Mouse (Mus musculus) megakaryocyte progenitor cell, adult 5-6 weeks (primary cell): Measurements from ENCODE around the gene Zfp207. TPM values are rescaled to one million over a fixed set of nuclear protein-coding genes. Genes with fewer than 3 reads are reported as not detected.

Source experiments
- total RNA-seq, 2 experiments: library from RNA; stranded (forward) in 1 of 2; stranded (reverse) in 1 of 2; fragments of 157-497, 149-512 nt in 1 of 2; fragments of 200-1000 nt in 1 of 2; gene quantifications; 2 replicates each; pipeline versions ENCODE4 v1.2.3 to v1.2.4; 2015 to 2017

Zfp207 gene
- total RNA-seq, 2 experiments from 2014 or later: 215 to 414 TPM

Other genes with a start within 250 kb of the Zfp207 start
- gene Tefm, start 241.1 kb upstream of the Zfp207 start, total RNA-seq (2015): 26.8 and 28.9 TPM in 2 replicates
- gene Tefm, start 241.1 kb upstream of the Zfp207 start, total RNA-seq (2017): 21.1 and 27.3 TPM in 2 replicates
- 0.07 and 0.17 TPM in 2 replicates for gene Adap2, start 229.2 kb upstream of the Zfp207 start, total RNA-seq (2015)
- gene Adap2, start 229.2 kb upstream of the Zfp207 start, total RNA-seq (2017): 0.12 and 0.61 TPM in 2 replicates
- gene Rnf135, start 199.4 kb upstream of the Zfp207 start, total RNA-seq (2015): 4.5 and 7.9 TPM in 2 replicates
- 4.8 and 6.5 TPM in 2 replicates for gene Rnf135, start 199.4 kb upstream of the Zfp207 start, total RNA-seq (2017)
- gene Rhot1, start 174.3 kb upstream of the Zfp207 start, total RNA-seq (2015): 64.7 and 66.6 TPM in 2 replicates
- 50.6 and 51.4 TPM in 2 replicates for gene Rhot1, start 174.3 kb upstream of the Zfp207 start, total RNA-seq (2017)
- gene Rhbdl3, start 82.4 kb upstream of the Zfp207 start, total RNA-seq (2015): 0.42 and 0.52 TPM in 2 replicates
- 0.50 and 1.0 TPM in 2 replicates for gene Rhbdl3, start 82.4 kb upstream of the Zfp207 start, total RNA-seq (2017)
- 5.6 and 6.1 TPM in 2 replicates for gene 5730455P16Rik, start 5.2 kb upstream of the Zfp207 start, total RNA-seq (2015)
- 9.0 and 11.3 TPM in 2 replicates for gene 5730455P16Rik, start 5.2 kb upstream of the Zfp207 start, total RNA-seq (2017)
- 103 and 105 TPM in 2 replicates for gene Psmd11, start 45.3 kb downstream of the Zfp207 start, total RNA-seq (2015)
- gene Psmd11, start 45.3 kb downstream of the Zfp207 start, total RNA-seq (2017): 78.8 and 83.5 TPM in 2 replicates
- 5.0 and 5.8 TPM in 2 replicates for gene Cdk5r1, start 93.7 kb downstream of the Zfp207 start, total RNA-seq (2015)
- 5.5 and 5.7 TPM in 2 replicates for gene Cdk5r1, start 93.7 kb downstream of the Zfp207 start, total RNA-seq (2017)